Mouse (Mus musculus) forebrain, embryonic 15.5 days (tissue): ENCODE data around the gene Itpr2. TPM values are rescaled to one million over a fixed set of nuclear protein-coding genes. Genes with fewer than 3 reads are reported as not detected.

Source experiments
- ATAC-seq: fragments of 200-750 bp; cut with Nextera tagmentation; replicated peaks from 2 replicates; pipeline ENCODE4 v1.8.0; 2017; ENCODE audit warnings: mild to moderate bottlenecking, moderate TSS enrichment, moderate library complexity
- H3K27ac ChIP-seq: fragments of 300-500 bp; sonication (generic); replicated peaks from 2 replicates; pipeline ENCODE4 v1.5.1; 2015; ENCODE audit warnings: mild to moderate bottlenecking, inconsistent platforms
- H3K27me3 ChIP-seq: fragments of 300-500 bp; sonication (generic); 2 replicates; pipeline ENCODE4 v1.6.1; 2015; ENCODE audit warnings: inconsistent platforms
- H3K36me3 ChIP-seq: fragments of 300-500 bp; sonication (generic); 2 replicates; pipeline ENCODE4 v1.6.1; 2015; ENCODE audit warnings: mild to moderate bottlenecking, inconsistent platforms
- H3K4me1 ChIP-seq: fragments of 300-500 bp; sonication (generic); 2 replicates; pipeline ENCODE4 v1.6.1; 2015; ENCODE audit warnings: inconsistent platforms
- H3K4me2 ChIP-seq: fragments of 300-500 bp; sonication (generic); replicated peaks from 2 replicates; pipeline ENCODE4 v1.6.1; 2015; ENCODE audit warnings: mild to moderate bottlenecking, inconsistent platforms
- H3K4me3 ChIP-seq: fragments of 300-500 bp; sonication (generic); 2 replicates; pipeline ENCODE4 v1.5.1; 2015; ENCODE audit warnings: mild to moderate bottlenecking, inconsistent platforms
- H3K9ac ChIP-seq: fragments of 300-500 bp; sonication (generic); replicated peaks from 2 replicates; pipeline ENCODE4 v1.6.1; 2015; ENCODE audit warnings: mild to moderate bottlenecking, inconsistent platforms
- H3K9me3 ChIP-seq: fragments of 300-500 bp; sonication (generic); 2 replicates; pipeline ENCODE4 v1.6.1; 2016; ENCODE audit warnings: inconsistent platforms
- WGBS: fragments of 180-500 bp; shearing (Covaris S2); methylation state at CpG from one replicate; pipeline ENCODE4 v1.1.7; 2015; ENCODE audit warnings: mixed read lengths; 5-methylcytosine and 5-hydroxymethylcytosine counted together
- polyA plus RNA-seq: library from polyadenylated mRNA; unstranded; fragments of >200 nt; fragmentation: Nextera tagmentation; extraction: Ambion mirVana; gene quantifications from 2 replicates; pipeline ENCODE4 v1.2.1, GENCODE M21; 2015

Itpr2 gene
- polyA plus RNA-seq, 1 experiment from 2014 or later: 5.1 TPM

GRCm38 (mm10) chr6:146404156-146404555 lies 97.9 kb downstream of the Itpr2 start:
- Histone ChIP-seq H3K27me3 (no peaks in the 10 kb centered on the region), H3K27ac (no peak overlapping the region), H3K4me3 (no peak overlapping the region), H3K4me2 (no peak overlapping the region), H3K36me3 (no peaks in the 10 kb centered on the region), H3K4me1 (peaks cover 21% of the 10 kb centered on the region), H3K9me3 (no peaks in the 10 kb centered on the region), H3K9ac (no peak overlapping the region)
- no peak for ATAC-seq
- 18% methylated on average over 10 of the region's 10 CpGs for WGBS

DNA sequence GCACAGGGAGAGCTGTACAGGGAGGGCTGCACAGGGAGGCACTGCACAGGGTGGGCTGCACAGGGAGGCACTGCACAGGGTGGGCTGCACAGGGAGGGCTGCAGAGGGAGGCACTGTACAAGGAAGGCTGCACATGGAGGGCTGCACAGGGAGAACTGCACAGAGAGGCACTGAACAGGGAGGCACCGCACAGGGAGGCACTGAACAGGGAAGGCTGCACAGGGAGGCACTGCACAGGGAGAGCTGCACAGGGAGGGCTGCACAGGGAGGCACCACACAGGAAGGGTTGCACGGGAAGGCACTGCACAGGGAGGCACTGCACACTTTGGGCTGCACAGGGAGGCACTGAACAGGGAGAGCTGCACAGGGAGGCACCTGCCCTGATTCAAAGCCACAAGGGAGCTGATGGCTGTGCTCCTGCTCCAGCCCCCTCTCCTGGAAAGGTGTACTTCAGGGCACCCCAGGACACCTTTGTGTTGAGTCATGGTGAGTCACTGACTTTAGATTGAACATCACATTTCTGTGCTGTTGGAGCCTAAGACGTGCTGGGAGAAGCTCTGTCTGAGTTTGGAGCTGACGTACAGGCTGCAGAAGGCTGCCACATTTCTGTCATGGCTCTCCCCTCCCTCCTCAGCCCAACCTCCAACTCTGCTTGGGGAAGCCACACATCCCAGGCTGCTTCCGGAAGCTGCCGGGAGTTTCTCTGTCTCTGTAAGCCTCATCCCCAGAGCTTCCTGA lies 98.9 kb downstream of the Itpr2 start:
- Histone ChIP-seq H3K9me3 (no peaks in the 10 kb centered on the region), H3K4me3 (no peak overlapping the region), H3K36me3 (no peaks in the 10 kb centered on the region), H3K4me2 (no peak overlapping the region), H3K9ac (no peak overlapping the region), H3K27ac (no peak overlapping the region), H3K4me1 (peaks cover 21% of the 10 kb centered on the region), H3K27me3 (no peaks in the 10 kb centered on the region)
- ATAC-seq: peak; percentile 57
- WGBS: 35% methylated on average over 6 of the region's 6 CpGs

DNA sequence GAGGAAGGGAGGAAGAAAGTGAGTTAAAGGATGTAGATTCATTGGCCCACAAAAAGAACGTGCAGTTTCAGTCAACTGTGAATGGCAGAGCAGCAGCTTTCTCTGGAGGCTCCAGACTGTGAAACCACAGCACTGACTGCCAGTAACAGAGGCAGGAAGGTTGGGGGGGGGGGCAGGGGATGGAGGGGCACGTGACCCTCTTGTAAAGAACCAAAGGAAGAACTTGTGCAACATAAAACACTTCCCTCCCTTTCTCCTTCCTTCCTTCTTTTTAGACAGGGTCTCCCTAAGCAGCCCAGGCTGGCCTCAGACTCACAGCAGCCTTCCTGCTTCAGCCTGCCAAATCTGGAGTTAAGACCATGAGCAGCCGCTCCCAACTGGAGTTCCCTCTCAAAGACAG lies 104.2 kb downstream of the Itpr2 start:
- 69% methylated on average over 3 of the region's 3 CpGs for WGBS
- H3K9me3 ChIP-seq: no peaks in the 10 kb centered on the region
- no peak overlapping the region for H3K4me3 ChIP-seq
- no peaks in the 10 kb centered on the region for H3K36me3 ChIP-seq
- no peaks in the 10 kb centered on the region for H3K27me3 ChIP-seq
- ATAC-seq: no peak
- H3K9ac ChIP-seq: no peak overlapping the region
- no peak overlapping the region for H3K4me2 ChIP-seq
- H3K27ac ChIP-seq: no peak overlapping the region
- no peaks in the 10 kb centered on the region for H3K4me1 ChIP-seq

- ATAC-seq: no peak
- 91% methylated on average over 5 of the region's 5 CpGs for WGBS
- no peak overlapping the region for H3K4me3 ChIP-seq
- no peak overlapping the region for H3K27ac ChIP-seq
- no peaks in the 10 kb centered on the region for H3K36me3 ChIP-seq
- H3K4me1 ChIP-seq: no peaks in the 10 kb centered on the region
- no peak overlapping the region for H3K4me2 ChIP-seq
- no peaks in the 10 kb centered on the region for H3K27me3 ChIP-seq
- no peaks in the 10 kb centered on the region for H3K9me3 ChIP-seq
- H3K9ac ChIP-seq: no peak overlapping the region
Observed at GRCm38 (mm10) chr6:146396253-146396652, 105.8 kb downstream of the Itpr2 start.

DNA sequence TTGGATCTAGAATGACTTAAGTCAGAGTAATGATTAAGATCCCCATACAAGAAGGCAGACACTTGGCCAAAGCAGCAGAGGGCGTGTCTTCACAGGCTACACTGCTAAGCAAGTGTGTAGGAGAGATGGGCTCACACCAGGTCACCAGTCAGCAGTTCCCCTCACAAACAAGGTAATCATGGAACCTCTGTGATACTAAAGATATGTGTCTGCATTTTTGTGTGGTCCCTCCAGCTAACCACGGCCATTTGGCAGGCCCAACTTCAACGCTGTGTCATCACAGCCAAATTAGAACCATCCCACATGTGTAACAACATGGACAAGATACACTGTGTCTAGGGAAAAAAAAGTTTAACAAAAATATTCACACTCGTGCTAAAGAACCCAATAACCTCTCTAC lies 106.4 kb downstream of the Itpr2 start:
- no peak overlapping the region for H3K9ac ChIP-seq
- WGBS: 92% methylated on average over 4 of the region's 4 CpGs
- no peaks in the 10 kb centered on the region for H3K4me1 ChIP-seq
- no peaks in the 10 kb centered on the region for H3K27me3 ChIP-seq
- H3K9me3 ChIP-seq: no peaks in the 10 kb centered on the region
- no peak overlapping the region for H3K27ac ChIP-seq
- no peak overlapping the region for H3K4me3 ChIP-seq
- no peak for ATAC-seq
- H3K36me3 ChIP-seq: no peaks in the 10 kb centered on the region
- no peak overlapping the region for H3K4me2 ChIP-seq

DNA sequence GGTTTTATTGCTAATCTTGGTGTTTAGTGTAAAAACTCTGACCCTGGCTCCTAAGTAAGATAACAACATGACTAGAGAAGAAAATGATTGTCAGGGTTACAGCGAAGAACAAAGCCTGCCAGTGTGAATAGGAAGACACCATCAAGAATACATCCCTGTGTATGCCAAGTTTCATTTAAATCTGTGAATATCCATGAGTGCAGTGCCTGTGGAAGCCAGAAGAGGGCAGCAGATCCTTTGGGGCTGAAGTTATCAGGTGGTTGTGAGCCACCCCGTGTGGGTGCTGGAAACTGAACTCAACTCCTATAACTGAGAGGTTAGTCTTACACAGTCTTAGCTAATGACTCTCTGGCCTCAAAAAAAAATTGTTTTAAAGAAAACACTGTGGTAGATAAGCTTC lies 109.8 kb downstream of the Itpr2 start:
- no peak overlapping the region for H3K4me3 ChIP-seq
- no peak overlapping the region for H3K9ac ChIP-seq
- WGBS: 84% methylated on average over 2 of the region's 2 CpGs
- peaks cover 11% of the 10 kb centered on the region; the same call in 1 of the 2 replicates for H3K4me1 ChIP-seq
- no peak for ATAC-seq
- H3K9me3 ChIP-seq: no peaks in the 10 kb centered on the region
- H3K27me3 ChIP-seq: no peaks in the 10 kb centered on the region
- no peak overlapping the region for H3K4me2 ChIP-seq
- H3K27ac ChIP-seq: no peak overlapping the region
- no peaks in the 10 kb centered on the region for H3K36me3 ChIP-seq

GRCm38 (mm10) chr6:146390159-146390558 lies 111.9 kb downstream of the Itpr2 start:
- Histone ChIP-seq H3K27me3 (no peaks in the 10 kb centered on the region), H3K36me3 (no peaks in the 10 kb centered on the region), H3K4me3 (no peak overlapping the region), H3K27ac (no peak overlapping the region), H3K4me1 (peaks cover 15% of the 10 kb centered on the region; the same call in 1 of the 2 replicates), H3K9ac (no peak overlapping the region), H3K4me2 (no peak overlapping the region), H3K9me3 (no peaks in the 10 kb centered on the region)
- no peak for ATAC-seq
- WGBS: 90% methylated on average over 4 of the region's 4 CpGs

DNA sequence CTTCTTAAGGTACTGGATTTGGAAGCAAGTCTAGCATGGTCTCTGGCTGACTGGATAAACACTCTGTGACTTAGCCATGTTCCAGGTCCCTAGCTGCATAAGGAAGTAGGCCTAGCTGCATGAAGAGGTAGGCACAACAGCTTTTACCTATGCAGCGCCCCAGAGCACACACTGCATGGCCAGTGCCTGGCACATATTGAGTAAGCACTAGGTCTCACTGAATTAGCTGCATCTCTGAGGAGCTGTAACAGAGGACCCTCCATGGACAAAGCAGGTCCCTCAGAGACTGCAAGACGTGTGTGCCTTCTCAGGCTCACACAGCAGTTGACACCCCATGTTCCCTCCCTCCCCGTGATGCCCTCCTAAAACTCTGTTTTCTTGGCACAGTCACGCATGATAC lies 114.0 kb downstream of the Itpr2 start:
- ATAC-seq: 0 out of 2 replicates have a peak, but pooled peaks have one; percentile 17
- no peak overlapping the region for H3K4me2 ChIP-seq
- 84% methylated on average over 4 of the region's 4 CpGs for WGBS
- no peaks in the 10 kb centered on the region for H3K36me3 ChIP-seq
- H3K4me1 ChIP-seq: peaks cover 15% of the 10 kb centered on the region; the same call in 1 of the 2 replicates
- H3K4me3 ChIP-seq: no peak overlapping the region
- no peak overlapping the region for H3K9ac ChIP-seq
- no peaks in the 10 kb centered on the region for H3K27me3 ChIP-seq
- 0 out of 2 replicates have a peak overlapping the region, but pooled peaks have one; percentile 8 for H3K27ac ChIP-seq
- H3K9me3 ChIP-seq: no peaks in the 10 kb centered on the region

- Histone ChIP-seq H3K27me3 (no peaks in the 10 kb centered on the region), H3K4me1 (peaks cover 15% of the 10 kb centered on the region; the same call in 1 of the 2 replicates), H3K9ac (no peak overlapping the region), H3K36me3 (no peaks in the 10 kb centered on the region), H3K9me3 (no peaks in the 10 kb centered on the region), H3K27ac (no peak overlapping the region; the same call in 1 of the 2 replicates), H3K4me2 (no peak overlapping the region), H3K4me3 (no peak overlapping the region)
- 20% methylated on average over 6 of the region's 6 CpGs for WGBS
- ATAC-seq: peak; percentile 87
Observed at GRCm38 (mm10) chr6:146387039-146387713, 114.8 kb downstream of the Itpr2 start.

GRCm38 (mm10) chr6:146379263-146379662 lies 122.8 kb downstream of the Itpr2 start:
- Histone ChIP-seq H3K4me2 (no peak overlapping the region), H3K4me1 (no peaks in the 10 kb centered on the region), H3K9ac (no peak overlapping the region), H3K27me3 (no peaks in the 10 kb centered on the region), H3K36me3 (no peaks in the 10 kb centered on the region), H3K9me3 (no peaks in the 10 kb centered on the region), H3K27ac (no peak overlapping the region), H3K4me3 (no peak overlapping the region)
- no peak for ATAC-seq
- WGBS: 84% methylated on average over 8 of the region's 8 CpGs

DNA sequence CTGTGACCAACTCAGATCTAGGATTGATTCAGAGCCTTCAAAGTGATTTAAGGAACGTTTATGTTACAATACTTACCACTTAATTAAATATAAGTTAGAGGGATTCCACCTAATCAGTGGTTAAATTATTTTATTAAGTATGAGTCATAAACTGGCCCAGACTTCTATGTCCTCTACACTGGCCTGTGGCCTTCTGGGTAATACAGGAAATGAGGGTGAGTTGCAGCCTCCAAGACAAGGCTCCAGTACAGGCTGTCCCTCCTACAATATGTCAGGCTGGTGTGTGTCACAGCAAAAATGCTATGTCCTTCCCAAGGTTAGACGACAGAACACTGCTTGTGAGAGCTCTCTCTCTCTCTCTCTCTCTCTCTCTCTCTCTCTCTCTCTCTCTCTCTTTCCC lies 130.5 kb downstream of the Itpr2 start:
- 61% methylated on average over 2 of the region's 2 CpGs for WGBS
- no peaks in the 10 kb centered on the region for H3K4me1 ChIP-seq
- no peak overlapping the region for H3K4me2 ChIP-seq
- H3K36me3 ChIP-seq: no peaks in the 10 kb centered on the region
- no peak overlapping the region for H3K4me3 ChIP-seq
- H3K9ac ChIP-seq: no peak overlapping the region
- no peaks in the 10 kb centered on the region for H3K9me3 ChIP-seq
- no peak for ATAC-seq
- H3K27me3 ChIP-seq: no peaks in the 10 kb centered on the region
- H3K27ac ChIP-seq: no peak overlapping the region

GRCm38 (mm10) chr6:146366180-146366579 lies 135.8 kb downstream of the Itpr2 start:
- ATAC-seq: no peak
- no peaks in the 10 kb centered on the region for H3K36me3 ChIP-seq
- H3K4me2 ChIP-seq: no peak overlapping the region
- H3K9ac ChIP-seq: no peak overlapping the region
- H3K9me3 ChIP-seq: no peaks in the 10 kb centered on the region
- no peaks in the 10 kb centered on the region for H3K27me3 ChIP-seq
- no peaks in the 10 kb centered on the region for H3K4me1 ChIP-seq
- WGBS: 80% methylated on average over 4 of the region's 4 CpGs
- no peak overlapping the region for H3K27ac ChIP-seq
- H3K4me3 ChIP-seq: no peak overlapping the region
